Mouse (Mus musculus) ES-E14 (cell line): Measurements from ENCODE around the gene B3gnt9. TPM values are rescaled to one million over a fixed set of nuclear protein-coding genes. Genes with fewer than 3 reads are reported as not detected.
A peak's percentile ranks its signal among the peaks of the same experiment; 100 is the strongest.

Source experiments
- DNase-seq: peaks from one replicate; pipeline ENCODE4 v3.0.0-alpha.2; 2013; ENCODE audit warnings: low read depth, low spot score
- H3K27ac ChIP-seq: 2 replicates; pipeline ENCODE4 v1.5.1; 2012; ENCODE audit warnings: low read depth, mild to moderate bottlenecking, low read length, moderate library complexity, mixed read lengths; ENCODE audit not compliant: poor library complexity, insufficient read depth, severe bottlenecking
- H3K36me3 ChIP-seq: 2 replicates; pipeline ENCODE4 v1.6.1; 2012; ENCODE audit warnings: mild to moderate bottlenecking, low read length, moderate library complexity, mixed read lengths; ENCODE audit not compliant: control insufficient read depth, poor library complexity, insufficient read depth, severe bottlenecking
- H3K4me1 ChIP-seq, 2 experiments: fragments of 150-350 bp in 1 of 2; sonication (generic) in 1 of 2; 2 replicates each; pipeline ENCODE4 v1.6.1; 2012; ENCODE audit warnings: low read length in 2 of 2, mild to moderate bottlenecking in 1 of 2, mixed read lengths in 1 of 2; ENCODE audit not compliant: control insufficient read depth in 2 of 2, insufficient read depth in 2 of 2, poor library complexity in 1 of 2
- H3K4me3 ChIP-seq, 2 experiments: fragments of 150-350 bp in 1 of 2; sonication (generic) in 1 of 2; 2 replicates each; pipeline ENCODE4 v1.5.1; 2012; ENCODE audit warnings: low read length in 2 of 2, low read depth in 1 of 2, mild to moderate bottlenecking in 1 of 2, mixed read lengths in 1 of 2; ENCODE audit not compliant: insufficient read depth in 1 of 2, poor library complexity in 1 of 2, severe bottlenecking in 1 of 2
- H3K9ac ChIP-seq: 2 replicates; pipeline ENCODE4 v1.6.1; 2012; ENCODE audit warnings: low read depth, mild to moderate bottlenecking, low read length, mixed read lengths; ENCODE audit not compliant: poor library complexity, insufficient read depth, severe bottlenecking
- H3K9me3 ChIP-seq: fragments of 150-350 bp; sonication (generic); 2 replicates; pipeline ENCODE4 v1.6.1; 2012; ENCODE audit warnings: low read depth, mild to moderate bottlenecking, low read length; ENCODE audit not compliant: control insufficient read depth, insufficient read depth
- CHD2 ChIP-seq: IDR thresholded peaks from 2 replicates; pipeline ENCODE4 v1.6.1; 2014; ENCODE audit warnings: mild to moderate bottlenecking, low read depth, low read length, inconsistent platforms
- HCFC1 ChIP-seq: IDR thresholded peaks from 2 replicates; pipeline ENCODE4 v1.6.1; 2012; ENCODE audit warnings: low read length, inconsistent platforms, borderline replicate concordance; ENCODE audit not compliant: insufficient read depth
- MAFK ChIP-seq: IDR thresholded peaks from 2 replicates; pipeline ENCODE4 v1.6.1; 2014; ENCODE audit warnings: mild to moderate bottlenecking, low read depth, low read length, inconsistent platforms; ENCODE audit not compliant: insufficient read depth
- ZC3H11A ChIP-seq: IDR thresholded peaks from 2 replicates; pipeline ENCODE4 v1.6.1; 2012; ENCODE audit warnings: low read depth, mild to moderate bottlenecking, inconsistent platforms, low read length, borderline replicate concordance
- ZNF384 ChIP-seq: IDR thresholded peaks from 2 replicates; pipeline ENCODE4 v1.6.1; 2012; ENCODE audit warnings: low read depth, low read length, inconsistent platforms
- in situ Hi-C, 2 experiments: fragments of 600-800 bp; cut with MboI; formaldehyde crosslinking; loops; one replicate each; pipeline ENCODE4 v1.15.1; 2025; ENCODE audit warnings: low sequenced_read_pairs in 2 of 2, inconsistent platforms in 1 of 2; ENCODE audit not compliant: unreplicated experiment in 2 of 2
- total RNA-seq: library from RNA; depleted of rRNA; stranded (reverse); fragments of 300-350 nt; gene quantifications from 2 replicates; pipeline ENCODE4 v1.2.3, GENCODE M21; 2012

Gene B3gnt9
- total RNA-seq, 1 experiment: 2.5 TPM

DNA sequence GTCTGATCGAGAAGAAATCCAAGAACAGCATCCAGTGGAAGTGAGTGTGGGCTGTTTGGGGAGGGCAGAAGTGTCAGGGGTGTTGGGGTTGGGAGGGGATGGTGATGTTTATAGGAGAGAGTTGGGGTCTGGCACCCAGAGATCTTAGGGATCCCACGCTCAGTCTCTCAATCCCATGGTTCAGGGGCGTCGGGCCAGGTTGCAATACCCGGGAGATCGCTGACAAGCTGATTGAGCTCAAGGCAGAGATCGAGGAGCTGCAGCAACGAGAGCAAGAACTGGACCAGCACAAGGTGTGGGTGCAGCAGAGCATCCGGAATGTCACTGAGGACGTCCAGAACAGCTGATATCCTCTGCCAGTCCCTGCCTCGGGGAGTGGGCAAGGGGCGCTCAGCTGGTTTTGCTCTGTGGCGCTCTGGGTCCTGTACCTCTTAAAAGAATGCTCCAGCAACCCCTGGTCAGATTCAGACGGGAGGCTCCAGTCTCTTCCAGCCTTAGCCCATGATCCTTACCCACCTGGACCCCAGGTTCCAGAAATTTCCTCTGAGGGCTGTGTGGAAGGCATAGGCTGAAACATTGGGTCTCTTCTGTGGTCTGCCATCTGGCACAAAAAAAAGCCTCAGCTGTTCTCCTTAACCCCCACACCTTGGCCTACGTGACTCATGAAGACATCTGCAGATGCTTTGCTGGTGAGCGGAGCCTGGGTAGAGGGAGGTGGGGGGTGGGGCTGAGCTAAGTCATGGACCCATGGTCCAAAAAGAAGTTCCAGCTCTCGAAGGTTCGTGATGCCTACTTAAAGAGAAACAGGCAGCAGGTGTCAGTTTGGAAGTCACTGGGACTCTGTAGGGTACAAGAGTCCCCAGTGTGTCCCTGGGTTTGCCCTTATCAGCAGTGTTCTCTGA, 43.6 kb upstream of the B3gnt9 start:
- no peak for DNase-seq
- peak overlapping the region; percentile 45; the same call in 1 of the 2 replicates for H3K27ac ChIP-seq
- H3K9me3 ChIP-seq: no peaks in the 10 kb centered on the region
- peaks cover 34% of the 10 kb centered on the region for H3K36me3 ChIP-seq
- H3K9ac ChIP-seq: peak overlapping the region; percentile 95
- peaks cover 2 to 20% of the 10 kb centered on the region in 2 experiments; a peak in 3 of 4 replicates for H3K4me1 ChIP-seq
- TF ChIP-seq CHD2: no peak
- no peak for TF ChIP-seq ZNF384
- no peak for TF ChIP-seq HCFC1
- no peak for TF ChIP-seq ZC3H11A
- TF ChIP-seq MAFK: no peak
- peak overlapping the region; percentile 92 to 93 for H3K4me3 ChIP-seq
- in situ Hi-C loops: no loop called here

DNA sequence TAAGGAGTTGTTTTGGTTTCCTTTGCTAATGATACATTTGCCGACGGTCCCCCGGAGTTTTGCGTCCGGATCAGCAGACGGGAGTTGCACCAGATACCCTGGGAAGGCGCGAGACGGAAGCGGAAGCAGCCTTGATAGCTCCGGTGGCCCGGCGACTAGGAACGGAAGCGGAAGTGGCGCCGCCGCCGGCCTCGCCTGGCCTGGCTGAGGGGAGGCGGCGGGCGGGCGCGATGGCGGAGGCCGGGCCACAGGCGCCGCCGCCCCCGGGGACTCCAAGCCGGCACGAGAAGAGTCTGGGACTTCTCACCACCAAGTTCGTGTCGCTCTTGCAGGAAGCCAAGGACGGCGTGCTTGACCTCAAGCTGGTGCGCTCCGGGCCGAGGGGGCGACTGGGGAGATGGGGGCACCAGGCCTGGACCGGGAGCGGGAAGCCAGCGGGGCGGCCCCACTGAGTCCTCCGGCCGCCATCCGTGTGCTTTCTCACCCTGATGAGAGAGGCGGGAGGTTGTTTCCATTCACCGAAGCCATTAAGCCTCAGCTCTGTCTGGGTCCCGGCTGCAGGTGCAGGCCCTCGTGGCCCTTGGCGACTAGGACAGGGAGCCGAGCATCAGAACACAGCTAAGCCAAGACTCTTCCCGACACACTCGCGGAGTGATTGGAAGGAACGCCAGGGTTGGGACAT, 42.7 kb upstream of the B3gnt9 start, which contains the start of gene E2f4:
E2f4 (plus strand) TSS at position 153 of the 682 bp plus-strand sequence.
- Histone ChIP-seq H3K9me3 (no peaks in the 10 kb centered on the region), H3K9ac (peak within 1 kb of the TSS; percentile 95), H3K27ac (peak within 1 kb of the TSS; percentile 45), H3K36me3 (peaks cover 29% of the 10 kb centered on the region), H3K4me1 (peaks cover 2 to 23% of the 10 kb centered on the region in 2 experiments; a peak in 3 of 4 replicates), H3K4me3 (peak within 1 kb of the TSS; percentile 92 to 93)
- peak; percentile 64; the same call in 1 of the 2 replicates for TF ChIP-seq HCFC1
- no peak for TF ChIP-seq MAFK
- DNase-seq: peak; percentile 75
- in situ Hi-C loops: no loop called here

DNA sequence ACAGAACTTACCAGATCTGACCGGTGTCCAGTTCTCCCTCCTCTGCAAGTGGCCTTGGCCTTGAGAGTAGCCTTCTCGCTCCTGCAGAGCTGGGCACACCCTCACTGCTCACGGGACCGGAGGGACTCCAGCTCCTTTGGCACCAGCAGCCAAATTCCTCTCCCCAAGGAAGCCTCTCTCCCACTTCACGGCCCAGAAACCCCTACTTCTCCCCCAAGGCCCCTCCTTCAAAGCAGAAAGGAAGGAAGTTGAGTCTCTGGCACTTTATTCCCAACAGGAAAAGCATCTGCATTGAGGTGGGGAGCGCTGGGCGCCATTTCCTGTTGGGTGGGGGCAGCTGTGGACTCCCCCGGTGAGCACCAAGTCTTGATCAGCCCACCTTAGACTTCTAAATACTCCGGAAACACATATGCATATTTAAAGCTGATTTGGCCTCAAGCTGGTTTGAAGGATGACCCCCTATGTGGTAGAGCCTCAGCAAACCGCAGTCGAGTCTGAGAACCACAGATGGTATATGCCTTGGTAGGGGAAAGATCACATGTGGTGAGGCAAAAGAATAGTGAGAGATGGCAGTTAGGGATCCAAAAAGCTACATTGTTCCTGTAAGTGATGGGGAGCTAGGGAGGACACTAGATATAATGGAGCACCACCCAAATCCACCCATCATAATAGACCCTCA, 41.1 kb upstream of the B3gnt9 start, which contains the start of gene Exoc3l:
Exoc3l (minus strand) TSS at position 207 of the 679 bp plus-strand sequence.
- peak within 1 kb of the TSS; percentile 18; the same call in 1 of the 2 replicates for H3K9ac ChIP-seq
- in situ Hi-C loops: no loop called here
- peak within 1 kb of the TSS; percentile 50; the same call in 1 of the 2 replicates for H3K27ac ChIP-seq
- H3K4me1 ChIP-seq: peaks cover 2 to 28% of the 10 kb centered on the region in 2 experiments; a peak in 3 of 4 replicates
- H3K4me3 ChIP-seq: peak within 1 kb of the TSS; percentile 57 to 93
- peaks cover 16% of the 10 kb centered on the region for H3K36me3 ChIP-seq
- TF ChIP-seq ZNF384 (no peak), HCFC1 (no peak), ZC3H11A (no peak), CHD2 (no peak), MAFK (no peak)
- DNase-seq: no peak
- no peaks in the 10 kb centered on the region for H3K9me3 ChIP-seq

DNA sequence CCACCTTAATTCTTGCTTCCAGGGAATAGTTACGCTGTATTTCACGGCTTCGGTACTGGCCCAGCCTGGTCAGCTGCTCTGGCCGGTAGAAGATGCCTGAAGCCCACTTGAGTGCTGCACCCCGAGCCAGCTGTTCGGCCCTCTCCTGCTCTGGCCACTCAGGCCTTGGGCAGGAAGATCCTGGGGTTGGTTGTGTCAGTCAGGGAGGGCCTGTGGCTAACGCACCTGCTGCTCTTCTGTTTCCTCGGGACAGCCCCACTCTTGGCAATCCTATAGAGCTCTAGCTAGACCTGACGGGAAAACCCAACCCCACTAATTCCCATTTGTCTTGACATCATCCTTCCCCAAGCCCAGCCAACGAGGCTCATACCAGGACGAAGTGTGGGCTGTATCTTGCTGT, 40.3 kb upstream of the B3gnt9 start:
- Histone ChIP-seq H3K9me3 (no peaks in the 10 kb centered on the region), H3K4me3 (peak overlapping the region; percentile 36 to 57; a peak in 3 of 4 replicates), H3K27ac (no peak overlapping the region), H3K9ac (peak overlapping the region; percentile 18; the same call in 1 of the 2 replicates), H3K4me1 (peaks cover 2 to 32% of the 10 kb centered on the region in 2 experiments; a peak in 3 of 4 replicates), H3K36me3 (peaks cover 10% of the 10 kb centered on the region)
- no peak for TF ChIP-seq ZNF384
- TF ChIP-seq HCFC1: no peak
- TF ChIP-seq ZC3H11A: no peak
- no peak for DNase-seq
- in situ Hi-C loops: no loop called here
